Mouse (Mus musculus) embryonic facial prominence, embryonic 12.5 days (tissue): ENCODE results near the gene Vsig10. TPM values are rescaled to one million over a fixed set of nuclear protein-coding genes. Genes with fewer than 3 reads are reported as not detected.

Source experiments
- ATAC-seq: fragments of 200-750 bp; cut with Nextera tagmentation; 2 replicates; pipeline ENCODE4 v1.8.0; 2017; ENCODE audit not compliant: insufficient number of reproducible peaks, insufficient read depth, low FRiP score, low TSS enrichment
- H3K27ac ChIP-seq: fragments of 300-500 bp; sonication (generic); 2 replicates; pipeline ENCODE4 v1.5.1; 2016; ENCODE audit warnings: mild to moderate bottlenecking
- H3K27me3 ChIP-seq: fragments of 300-500 bp; sonication (generic); 2 replicates; pipeline ENCODE4 v1.6.1; 2016; ENCODE audit warnings: mild to moderate bottlenecking, moderate library complexity
- H3K36me3 ChIP-seq: fragments of 300-500 bp; sonication (generic); 2 replicates; pipeline ENCODE4 v1.6.1; 2016; ENCODE audit warnings: mild to moderate bottlenecking
- H3K4me1 ChIP-seq: fragments of 300-500 bp; sonication (generic); 2 replicates; pipeline ENCODE4 v1.6.1; 2016
- H3K4me2 ChIP-seq: fragments of 300-500 bp; sonication (generic); replicated peaks from 2 replicates; pipeline ENCODE4 v1.6.1; 2016; ENCODE audit warnings: mild to moderate bottlenecking, moderate library complexity
- H3K4me3 ChIP-seq: fragments of 300-500 bp; sonication (generic); 2 replicates; pipeline ENCODE4 v1.5.1; 2016; ENCODE audit warnings: mild to moderate bottlenecking
- H3K9ac ChIP-seq: fragments of 300-500 bp; sonication (generic); 2 replicates; pipeline ENCODE4 v1.6.1; 2016; ENCODE audit warnings: mild to moderate bottlenecking, moderate library complexity
- H3K9me3 ChIP-seq: fragments of 300-500 bp; sonication (generic); 2 replicates; pipeline ENCODE4 v1.6.1; 2016; ENCODE audit warnings: mild to moderate bottlenecking, moderate library complexity
- WGBS: fragments of 180-500 bp; shearing (Covaris S2); methylation state at CpG from one replicate; pipeline ENCODE4 v1.1.7; 2016; 5-methylcytosine and 5-hydroxymethylcytosine counted together
- polyA plus RNA-seq: library from polyadenylated mRNA; unstranded; fragments of >200 nt; fragmentation: Nextera tagmentation; extraction: Ambion mirVana; gene quantifications from 2 replicates; pipeline ENCODE4 v1.2.1, GENCODE M21; 2016

Vsig10 gene
- polyA plus RNA-seq, 1 experiment from 2014 or later, result 6.7 TPM

GRCm38 (mm10) chr5:117390895-117391294 lies 72.0 kb downstream of the Vsig10 start:
- 0 out of 2 replicates have a peak, but pooled peaks cover 9% of the 10 kb centered on the region for H3K4me1 ChIP-seq
- no peak overlapping the region for H3K9ac ChIP-seq
- no peak for ATAC-seq
- no peak overlapping the region for H3K4me2 ChIP-seq
- no peak overlapping the region for H3K27ac ChIP-seq
- WGBS, result 90% methylated on average over 1 of the region's 1 CpGs
- no peak overlapping the region for H3K4me3 ChIP-seq
- no peaks in the 10 kb centered on the region for H3K27me3 ChIP-seq
- H3K36me3 ChIP-seq, result no peaks in the 10 kb centered on the region
- H3K9me3 ChIP-seq, result 0 out of 2 replicates have a peak, but pooled peaks cover 2% of the 10 kb centered on the region

GRCm38 (mm10) chr5:117395834-117396233 lies 77.0 kb downstream of the Vsig10 start:
- Histone ChIP-seq H3K4me3 (no peak overlapping the region), H3K9ac (no peak overlapping the region), H3K4me1 (peaks cover 4% of the 10 kb centered on the region; the same call in 1 of the 2 replicates), H3K27ac (no peak overlapping the region), H3K4me2 (no peak overlapping the region), H3K36me3 (no peaks in the 10 kb centered on the region), H3K27me3 (no peaks in the 10 kb centered on the region), H3K9me3 (0 out of 2 replicates have a peak, but pooled peaks cover 2% of the 10 kb centered on the region)
- ATAC-seq, result no peak
- WGBS, result 88% methylated on average over 5 of the region's 5 CpGs

GRCm38 (mm10) chr5:117396596-117397014 lies 77.7 kb downstream of the Vsig10 start:
- Histone ChIP-seq H3K27me3 (no peaks in the 10 kb centered on the region), H3K9me3 (0 out of 2 replicates have a peak, but pooled peaks cover 1% of the 10 kb centered on the region), H3K4me2 (no peak overlapping the region), H3K4me3 (no peak overlapping the region), H3K36me3 (no peaks in the 10 kb centered on the region), H3K4me1 (peaks cover 4% of the 10 kb centered on the region; the same call in 1 of the 2 replicates), H3K9ac (no peak overlapping the region), H3K27ac (no peak overlapping the region)
- WGBS, result 63% methylated on average over 6 of the region's 6 CpGs
- no peak for ATAC-seq

- H3K27me3 ChIP-seq, result no peaks in the 10 kb centered on the region
- H3K36me3 ChIP-seq, result no peaks in the 10 kb centered on the region
- H3K27ac ChIP-seq, result no peak overlapping the region
- H3K4me3 ChIP-seq, result no peak overlapping the region
- no peak overlapping the region for H3K9ac ChIP-seq
- no peak for ATAC-seq
- no peak overlapping the region for H3K4me2 ChIP-seq
- WGBS, result 81% methylated on average over 6 of the region's 6 CpGs
- peaks cover 4% of the 10 kb centered on the region; the same call in 1 of the 2 replicates for H3K4me1 ChIP-seq
- H3K9me3 ChIP-seq, result no peaks in the 10 kb centered on the region
Observed at GRCm38 (mm10) chr5:117397371-117397770, 78.5 kb downstream of the Vsig10 start.

- Histone ChIP-seq H3K4me2 (no peak overlapping the region), H3K27ac (no peak overlapping the region), H3K9me3 (no peaks in the 10 kb centered on the region), H3K36me3 (no peaks in the 10 kb centered on the region), H3K27me3 (no peaks in the 10 kb centered on the region), H3K4me1 (peaks cover 4% of the 10 kb centered on the region; the same call in 1 of the 2 replicates), H3K4me3 (no peak overlapping the region), H3K9ac (no peak overlapping the region)
- WGBS, result 11% methylated on average over 4 of the region's 5 CpGs
- ATAC-seq, result no peak
Observed at GRCm38 (mm10) chr5:117398007-117398550, 79.2 kb downstream of the Vsig10 start.

- Histone ChIP-seq H3K4me1 (peaks cover 4% of the 10 kb centered on the region; the same call in 1 of the 2 replicates), H3K27me3 (no peaks in the 10 kb centered on the region), H3K27ac (no peak overlapping the region), H3K36me3 (no peaks in the 10 kb centered on the region), H3K4me2 (no peak overlapping the region), H3K9me3 (no peaks in the 10 kb centered on the region), H3K4me3 (no peak overlapping the region), H3K9ac (no peak overlapping the region)
- no peak for ATAC-seq
- WGBS, result 74% methylated on average over 9 of the region's 9 CpGs
Observed at GRCm38 (mm10) chr5:117399281-117399680, 80.4 kb downstream of the Vsig10 start.

- no peak overlapping the region for H3K9ac ChIP-seq
- no peak overlapping the region for H3K4me2 ChIP-seq
- no peaks in the 10 kb centered on the region for H3K9me3 ChIP-seq
- no peak overlapping the region for H3K4me3 ChIP-seq
- H3K36me3 ChIP-seq, result no peaks in the 10 kb centered on the region
- 90% methylated on average over 7 of the region's 8 CpGs for WGBS
- ATAC-seq, result no peak
- no peaks in the 10 kb centered on the region for H3K4me1 ChIP-seq
- no peak overlapping the region for H3K27ac ChIP-seq
- H3K27me3 ChIP-seq, result no peaks in the 10 kb centered on the region
Observed at GRCm38 (mm10) chr5:117403609-117404008, 84.7 kb downstream of the Vsig10 start.

Other genes with a start within 250 kb of the Vsig10 start
- 108 and 113 TPM in 2 replicates for gene Suds3, start 203.0 kb upstream of the Vsig10 start, polyA plus RNA-seq
- 12.1 and 14.7 TPM in 2 replicates for gene Taok3, start 199.0 kb upstream of the Vsig10 start, polyA plus RNA-seq
- gene Pebp1, start 31.5 kb upstream of the Vsig10 start, polyA plus RNA-seq, result 767 and 781 TPM in 2 replicates
- gene Wsb2, start 38.2 kb downstream of the Vsig10 start, polyA plus RNA-seq, result 67.6 and 68.9 TPM in 2 replicates
- 93.2 and 98.2 TPM in 2 replicates for gene Rfc5, start 70.0 kb downstream of the Vsig10 start, polyA plus RNA-seq
- 0.41 and 0.68 TPM in 2 replicates for gene Ksr2, start 94.9 kb downstream of the Vsig10 start, polyA plus RNA-seq